Mouse (Mus musculus) ES-Bruce4 (cell line): ENCODE results near the gene Fgf23.

Experiments
- CTCF ChIP-seq: IDR thresholded peaks from one replicate; pipeline ENCODE4 v1.8.1; 2011; ENCODE audit warnings: low read depth, low read length
- POLR2A ChIP-seq: IDR thresholded peaks from one replicate; pipeline ENCODE4 v1.8.1; 2011; ENCODE audit warnings: low read length; ENCODE audit not compliant: insufficient read depth

DNA sequence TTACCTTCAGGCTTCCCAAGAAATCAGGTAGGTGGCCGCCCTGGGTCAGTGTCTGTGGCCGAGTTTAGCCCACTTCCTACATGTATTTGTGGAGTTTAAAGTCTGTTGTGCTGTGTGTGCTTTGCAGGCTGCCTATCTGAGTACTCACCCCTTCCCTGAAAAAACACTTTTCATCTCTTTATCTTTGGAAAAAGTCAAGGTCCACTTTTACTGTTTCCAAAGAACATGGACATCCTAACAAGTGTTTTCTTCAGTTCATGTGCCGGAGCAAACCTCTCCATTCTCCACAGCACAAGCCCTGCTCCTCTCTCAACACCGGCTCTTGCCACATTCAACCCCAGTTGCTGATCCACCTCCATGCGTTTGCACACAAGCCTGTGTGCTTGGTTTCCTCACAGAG, 50.3 kb downstream of the Fgf23 start:
- no peak for TF ChIP-seq CTCF
- no peak for TF ChIP-seq POLR2A
